Comparison of ENCODE assay signal across 16 mouse cellular contexts in the genomic region with DNA sequence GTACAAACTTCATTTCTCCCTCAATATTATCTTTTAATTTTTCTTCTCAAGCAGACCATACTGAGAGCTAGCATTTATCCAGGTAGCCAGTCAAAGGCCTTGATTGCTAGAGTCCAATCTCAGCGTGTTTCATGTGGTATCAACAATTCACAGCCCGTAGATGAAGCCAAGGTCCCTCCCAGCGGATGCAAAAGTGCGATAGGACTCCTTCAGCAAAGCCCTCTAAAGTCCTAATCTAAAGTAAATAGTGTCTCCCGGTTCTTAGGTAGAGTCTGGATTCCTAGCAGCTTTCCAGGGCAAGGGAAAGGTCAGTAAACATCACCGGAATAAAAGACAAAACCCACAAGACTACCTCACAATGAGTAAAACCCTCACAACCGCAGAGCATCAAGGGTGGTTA.
"Had no signal": no experiment of that assay in that cellular context is flagged by ENCODE, and none has a peak within 500 bp of the region (broad histone marks: within the 10 kb centered on the region; RNA-seq: fewer than 3 reads in every experiment).

No protein-coding gene starts in this region.

- H3K4me3 ChIP-seq: kidney, embryonic 15.5 days; layer of hippocampus, adult 2 months; limb, embryonic 10.5 days; limb, embryonic 13.5 days; liver, embryonic 12.5 days; liver, embryonic 15.5 days had no signal

- H3K36me3 ChIP-seq: kidney, embryonic 15.5 days; limb, embryonic 10.5 days; limb, embryonic 13.5 days; liver, embryonic 12.5 days; liver, embryonic 15.5 days had no signal

- H3K27me3 ChIP-seq: kidney, embryonic 15.5 days; limb, embryonic 13.5 days; liver, embryonic 12.5 days; liver, embryonic 15.5 days had no signal

- H3K4me2 ChIP-seq: kidney, embryonic 15.5 days; limb, embryonic 13.5 days; liver, embryonic 12.5 days; liver, embryonic 15.5 days; midbrain, embryonic 11.5 days had no signal

- H3K9me3 ChIP-seq: kidney, embryonic 15.5 days; limb, embryonic 10.5 days; limb, embryonic 13.5 days; liver, embryonic 12.5 days; liver, embryonic 15.5 days had no signal

- DNase-seq: kidney, adult 2 months; kidney, postnatal 14 days; layer of hippocampus, adult 9-11 months; liver; lung, postnatal 10 days; midbrain, embryonic 14.5 days; thymus, adult 2 months; thymus, postnatal 14 days; thymus, postnatal 4 days had no signal

- H3K9ac ChIP-seq: kidney, embryonic 15.5 days; limb, embryonic 13.5 days; liver, embryonic 12.5 days; liver, embryonic 15.5 days had no signal

- ATAC-seq: liver, embryonic 12.5 days had no signal

- H3K27ac ChIP-seq: kidney, embryonic 15.5 days; layer of hippocampus, adult 2 months; limb, embryonic 13.5 days; liver, embryonic 12.5 days; liver, embryonic 15.5 days had no signal

- H3K4me1 ChIP-seq: kidney, embryonic 15.5 days; limb, embryonic 10.5 days; limb, embryonic 13.5 days; liver, embryonic 12.5 days; liver, embryonic 15.5 days had no signal
